Mouse (Mus musculus) stomach, embryonic 16.5 days (tissue): Measurements from ENCODE around the gene Eif3m. TPM values are rescaled to one million over a fixed set of nuclear protein-coding genes. Genes with fewer than 3 reads are reported as not detected.

Experiments used
- ATAC-seq: fragments of 200-750 bp; cut with Nextera tagmentation; 2 replicates; pipeline ENCODE4 v1.8.0; 2017; ENCODE audit warnings: moderate number of reproducible peaks, moderate TSS enrichment; ENCODE audit not compliant: insufficient read depth, low FRiP score
- H3K27ac ChIP-seq: fragments of 300-500 bp; sonication (generic); 2 replicates; pipeline ENCODE4 v1.5.1; 2014; ENCODE audit warnings: low read length
- H3K27me3 ChIP-seq: fragments of 300-500 bp; sonication (generic); 2 replicates; pipeline ENCODE4 v1.6.1; 2014; ENCODE audit warnings: low read length, control low read depth, mixed read lengths; ENCODE audit not compliant: control insufficient read depth, insufficient read depth
- H3K36me3 ChIP-seq: fragments of 300-500 bp; sonication (generic); 2 replicates; pipeline ENCODE4 v1.6.1; 2014; ENCODE audit warnings: low read length; ENCODE audit not compliant: control insufficient read depth, insufficient read depth
- H3K4me1 ChIP-seq: fragments of 300-500 bp; sonication (generic); 2 replicates; pipeline ENCODE4 v1.6.1; 2014; ENCODE audit warnings: low read length, control low read depth, mixed read lengths; ENCODE audit not compliant: control insufficient read depth, insufficient read depth
- H3K4me2 ChIP-seq: fragments of 300-500 bp; sonication (generic); 2 replicates; pipeline ENCODE4 v1.6.1; 2014; ENCODE audit warnings: low read depth, low read length, mixed read lengths
- H3K4me3 ChIP-seq: fragments of 300-500 bp; sonication (generic); replicated peaks from 2 replicates; pipeline ENCODE4 v1.5.1; 2014; ENCODE audit warnings: mild to moderate bottlenecking, low read length
- H3K9ac ChIP-seq: fragments of 300-500 bp; sonication (generic); 2 replicates; pipeline ENCODE4 v1.6.1; 2014; ENCODE audit warnings: low read length
- H3K9me3 ChIP-seq: fragments of 300-500 bp; sonication (generic); replicated peaks from 2 replicates; pipeline ENCODE4 v1.6.1; 2016; ENCODE audit warnings: low read length, control low read depth; ENCODE audit not compliant: control insufficient read depth
- WGBS: fragments of 180-500 bp; shearing (Covaris S2); extraction: QIAGEN DNeasy Blood & Tissue Kit; methylation state at CpG from one replicate; pipeline ENCODE4 v1.1.7; 2014; 5-methylcytosine and 5-hydroxymethylcytosine counted together
- polyA plus RNA-seq: library from polyadenylated mRNA; unstranded; fragments of >200 nt; fragmentation: Nextera tagmentation; extraction: Ambion mirVana; gene quantifications from 2 replicates; pipeline ENCODE4 v1.2.1, GENCODE M21; 2015

Gene Eif3m
- polyA plus RNA-seq, result 233 and 234 TPM in 2 replicates

DNA sequence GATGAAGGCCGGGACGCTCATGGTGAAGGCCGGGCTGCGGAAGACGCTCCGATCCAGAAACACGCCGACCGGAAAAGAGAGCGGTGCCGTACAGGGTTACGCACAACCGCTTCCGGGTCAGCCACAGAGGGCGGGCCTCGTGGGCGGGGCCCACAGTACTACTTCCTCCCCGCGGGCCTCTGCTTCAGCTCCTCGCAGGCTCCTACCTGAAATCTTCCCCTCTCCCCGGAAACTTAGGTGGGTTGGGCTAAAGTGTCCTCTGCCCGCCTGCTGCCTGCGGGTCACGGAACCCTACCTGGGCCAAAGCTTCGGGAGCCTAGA, at the start of gene Eif3m:
Eif3m (minus strand) TSS at position 114 of the 321 bp plus-strand sequence.
- peaks cover 14% of the 10 kb centered on the region; the same call in 1 of the 2 replicates for H3K36me3 ChIP-seq
- peak within 1 kb of the TSS; percentile 69 for H3K4me2 ChIP-seq
- no peaks in the 10 kb centered on the region for H3K27me3 ChIP-seq
- H3K9me3 ChIP-seq, result no peaks in the 10 kb centered on the region
- peak within 1 kb of the TSS; percentile 95 for H3K9ac ChIP-seq
- peaks cover 3% of the 10 kb centered on the region; the same call in 1 of the 2 replicates for H3K4me1 ChIP-seq
- WGBS, result 0% methylated on average over 25 of the region's 25 CpGs
- H3K4me3 ChIP-seq, result peak within 1 kb of the TSS; percentile 88
- ATAC-seq, result peak; percentile 100
- peak within 1 kb of the TSS; percentile 66 for H3K27ac ChIP-seq

DNA sequence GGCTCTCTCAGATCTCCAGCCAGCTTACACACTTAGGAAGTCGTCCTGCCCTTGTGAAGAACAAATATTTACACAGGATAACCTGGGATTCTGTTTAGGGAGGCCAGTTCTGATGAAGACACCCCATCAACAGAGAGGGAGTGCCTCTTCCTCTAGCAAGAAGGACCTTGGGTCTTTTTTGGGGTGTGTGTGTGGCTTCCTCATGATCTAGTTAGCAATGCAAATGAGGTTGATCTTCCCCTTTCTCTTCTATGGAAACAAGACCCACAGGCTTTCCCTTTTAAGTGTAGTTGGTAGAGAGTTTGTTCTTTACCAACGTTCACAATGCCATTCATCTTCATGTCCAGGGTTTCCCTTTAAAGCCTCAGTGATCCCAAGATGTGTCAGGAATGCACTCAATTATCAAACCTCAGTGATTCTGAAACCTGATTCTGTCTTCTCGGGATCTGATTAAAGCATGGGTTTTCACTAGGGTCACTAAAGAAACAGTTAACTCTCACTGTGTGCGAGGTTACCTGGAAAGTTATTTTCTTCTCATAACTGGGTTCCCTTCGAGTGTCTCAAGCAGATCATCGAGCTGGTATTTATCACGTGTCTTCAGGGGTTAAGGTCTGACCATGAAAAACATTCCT, 46.0 kb upstream of the Eif3m start:
- Histone ChIP-seq H3K27me3 (no peaks in the 10 kb centered on the region), H3K9ac (no peak overlapping the region), H3K4me1 (0 out of 2 replicates have a peak, but pooled peaks cover 6% of the 10 kb centered on the region), H3K9me3 (no peaks in the 10 kb centered on the region), H3K27ac (no peak overlapping the region), H3K36me3 (no peaks in the 10 kb centered on the region), H3K4me2 (no peak overlapping the region), H3K4me3 (no peak overlapping the region)
- ATAC-seq, result no peak
- 49% methylated on average over 7 of the region's 7 CpGs for WGBS

DNA sequence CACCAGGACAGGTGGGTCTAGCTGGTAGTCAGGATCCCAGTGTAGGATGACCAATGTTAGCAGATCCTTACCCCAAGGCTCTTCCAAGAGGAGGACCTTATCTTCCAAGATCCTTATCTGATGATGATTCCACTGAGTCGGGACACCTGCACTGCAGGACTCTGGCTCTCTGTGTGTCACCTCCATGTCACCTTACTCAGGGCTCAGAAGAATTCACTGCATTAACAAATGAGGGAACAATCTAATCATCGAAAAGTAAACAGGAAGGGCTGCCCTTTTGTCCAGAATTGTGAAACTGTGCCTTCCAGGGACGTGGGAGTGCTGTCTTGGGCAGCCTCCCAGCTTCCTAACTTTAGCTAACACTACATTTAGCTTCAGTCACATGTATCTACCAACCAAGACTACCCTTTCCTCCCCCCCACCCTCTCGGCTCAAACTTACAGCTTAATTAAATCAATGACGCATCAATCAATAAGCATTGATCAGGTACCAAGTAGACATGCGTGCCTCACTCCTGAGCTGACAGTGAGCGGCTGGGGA, 41.8 kb upstream of the Eif3m start:
- H3K4me2 ChIP-seq, result no peak overlapping the region
- WGBS, result 37% methylated on average over 7 of the region's 7 CpGs
- no peak overlapping the region for H3K27ac ChIP-seq
- no peaks in the 10 kb centered on the region for H3K36me3 ChIP-seq
- no peaks in the 10 kb centered on the region for H3K27me3 ChIP-seq
- no peak overlapping the region for H3K4me3 ChIP-seq
- H3K4me1 ChIP-seq, result 0 out of 2 replicates have a peak, but pooled peaks cover 6% of the 10 kb centered on the region
- peak; percentile 44; the same call in 1 of the 2 replicates for ATAC-seq
- H3K9ac ChIP-seq, result no peak overlapping the region
- no peaks in the 10 kb centered on the region for H3K9me3 ChIP-seq

DNA sequence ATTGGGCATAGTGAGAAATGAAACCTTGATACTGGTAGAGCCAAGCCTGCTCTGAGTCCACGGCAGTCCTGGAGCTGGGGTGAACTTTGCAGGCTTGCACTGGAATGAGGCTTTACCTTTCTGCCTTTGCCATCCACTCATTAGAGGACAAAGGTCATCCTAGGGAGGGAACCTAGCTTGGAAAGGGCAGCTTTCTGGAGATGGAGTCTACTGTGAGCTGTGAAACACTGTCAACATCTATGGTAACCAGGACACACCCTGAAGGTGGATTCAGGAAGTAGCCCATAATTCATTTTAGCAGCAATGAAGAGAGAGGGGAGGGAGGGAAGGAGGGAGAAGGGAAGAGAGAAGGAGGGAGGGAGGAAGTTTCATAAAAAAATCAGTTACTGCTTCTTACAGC, 38.6 kb upstream of the Eif3m start:
- Histone ChIP-seq H3K9ac (no peak overlapping the region), H3K27ac (no peak overlapping the region), H3K4me1 (0 out of 2 replicates have a peak, but pooled peaks cover 6% of the 10 kb centered on the region), H3K36me3 (no peaks in the 10 kb centered on the region), H3K4me2 (no peak overlapping the region), H3K9me3 (no peaks in the 10 kb centered on the region), H3K27me3 (no peaks in the 10 kb centered on the region), H3K4me3 (no peak overlapping the region)
- ATAC-seq, result no peak
- 48% methylated on average over 1 of the region's 1 CpGs for WGBS

DNA sequence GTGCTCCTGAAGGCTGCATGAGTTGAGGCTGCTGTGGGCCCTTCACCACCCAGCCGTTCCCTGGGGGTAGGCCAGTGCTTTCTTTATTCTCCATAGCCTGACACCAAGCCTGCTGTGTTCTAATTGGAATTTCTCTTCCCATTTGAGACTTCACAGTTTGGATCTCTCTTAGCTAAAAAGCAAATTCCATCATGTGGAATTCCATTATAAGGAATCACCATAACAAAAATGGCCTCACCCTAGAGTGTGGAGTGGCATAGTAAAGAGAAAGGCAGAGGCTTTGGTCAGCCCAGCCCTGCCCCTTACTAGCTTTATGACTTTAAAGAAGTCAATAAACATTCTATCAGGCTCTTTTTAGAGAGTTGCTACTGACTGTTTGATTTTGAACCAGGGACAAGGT, 31.4 kb upstream of the Eif3m start:
- Histone ChIP-seq H3K4me2 (no peak overlapping the region), H3K27me3 (no peaks in the 10 kb centered on the region), H3K27ac (no peak overlapping the region), H3K36me3 (no peaks in the 10 kb centered on the region), H3K4me3 (no peak overlapping the region), H3K4me1 (no peaks in the 10 kb centered on the region), H3K9me3 (no peaks in the 10 kb centered on the region), H3K9ac (no peak overlapping the region)
- 50% methylated on average over 1 of the region's 1 CpGs for WGBS
- ATAC-seq, result no peak

DNA sequence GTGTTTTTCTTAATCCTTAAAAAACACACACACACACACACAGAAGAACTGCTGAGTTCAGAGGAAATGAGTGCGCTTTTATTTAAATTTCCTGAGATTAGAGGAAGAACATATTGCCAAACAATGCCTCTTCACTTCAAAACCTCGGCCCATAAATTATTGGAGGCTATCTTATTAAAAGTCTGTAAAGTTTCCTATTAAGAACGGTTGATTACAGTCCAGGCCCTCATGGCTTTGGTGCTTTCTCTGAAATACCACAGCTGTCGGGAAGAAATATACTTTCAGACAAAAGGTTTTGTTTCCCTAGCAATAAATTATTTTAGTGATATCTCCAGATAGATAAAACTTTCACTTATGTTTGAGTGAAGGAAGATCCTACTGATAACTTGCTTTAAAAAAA, 26.3 kb upstream of the Eif3m start:
- H3K4me1 ChIP-seq, result no peaks in the 10 kb centered on the region
- H3K4me2 ChIP-seq, result no peak overlapping the region
- 33% methylated on average over 4 of the region's 4 CpGs for WGBS
- no peak overlapping the region for H3K27ac ChIP-seq
- no peak overlapping the region for H3K9ac ChIP-seq
- H3K36me3 ChIP-seq, result no peaks in the 10 kb centered on the region
- ATAC-seq, result no peak
- H3K4me3 ChIP-seq, result no peak overlapping the region
- H3K27me3 ChIP-seq, result no peaks in the 10 kb centered on the region
- no peaks in the 10 kb centered on the region for H3K9me3 ChIP-seq

DNA sequence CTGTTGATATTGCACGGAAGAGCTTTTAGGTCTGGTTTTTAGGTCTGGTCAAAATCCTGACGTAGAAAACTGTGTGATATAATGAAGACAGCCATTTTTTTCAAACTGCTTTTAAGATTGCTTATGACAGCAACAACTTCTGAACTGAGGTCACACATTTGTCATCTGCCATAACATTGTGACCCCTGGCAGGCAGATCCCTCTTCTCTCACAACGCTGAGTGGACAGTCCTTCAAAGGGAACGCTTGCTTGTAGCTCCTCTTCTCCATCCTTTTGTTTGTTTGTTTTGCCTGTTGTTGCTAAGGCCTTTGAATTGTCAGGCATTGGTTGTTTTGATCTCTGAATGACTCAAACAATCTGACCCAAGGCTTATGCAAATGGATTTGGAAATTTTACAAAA, 24.0 kb upstream of the Eif3m start:
- Histone ChIP-seq H3K4me2 (no peak overlapping the region), H3K4me3 (no peak overlapping the region), H3K4me1 (no peaks in the 10 kb centered on the region), H3K27me3 (no peaks in the 10 kb centered on the region), H3K9me3 (no peaks in the 10 kb centered on the region), H3K9ac (no peak overlapping the region), H3K36me3 (no peaks in the 10 kb centered on the region), H3K27ac (no peak overlapping the region)
- ATAC-seq, result no peak
- 66% methylated on average over 4 of the region's 4 CpGs for WGBS

DNA sequence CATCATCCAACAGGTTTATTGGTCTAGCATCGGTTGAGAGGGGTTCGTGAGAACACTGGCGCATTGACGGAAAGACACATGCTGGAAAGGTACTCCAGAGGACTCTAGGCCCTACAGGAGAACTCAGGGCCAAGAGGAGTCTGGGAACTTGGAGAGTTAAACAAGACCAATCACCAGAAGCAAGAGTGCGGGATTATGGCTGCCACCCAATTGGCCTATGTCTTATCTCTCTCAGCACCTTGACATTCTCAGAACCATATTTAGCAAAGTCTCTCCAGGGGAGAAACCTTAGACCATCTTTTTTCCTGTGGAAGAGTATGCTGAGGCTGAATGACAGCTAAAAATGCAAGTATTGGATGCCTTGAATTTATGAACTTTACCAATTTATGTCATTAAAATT, 22.0 kb upstream of the Eif3m start:
- Histone ChIP-seq H3K27ac (no peak overlapping the region), H3K27me3 (no peaks in the 10 kb centered on the region), H3K36me3 (no peaks in the 10 kb centered on the region), H3K4me1 (no peaks in the 10 kb centered on the region), H3K9ac (no peak overlapping the region), H3K4me3 (no peak overlapping the region), H3K4me2 (no peak overlapping the region), H3K9me3 (no peaks in the 10 kb centered on the region)
- 88% methylated on average over 5 of the region's 5 CpGs for WGBS
- ATAC-seq, result no peak

DNA sequence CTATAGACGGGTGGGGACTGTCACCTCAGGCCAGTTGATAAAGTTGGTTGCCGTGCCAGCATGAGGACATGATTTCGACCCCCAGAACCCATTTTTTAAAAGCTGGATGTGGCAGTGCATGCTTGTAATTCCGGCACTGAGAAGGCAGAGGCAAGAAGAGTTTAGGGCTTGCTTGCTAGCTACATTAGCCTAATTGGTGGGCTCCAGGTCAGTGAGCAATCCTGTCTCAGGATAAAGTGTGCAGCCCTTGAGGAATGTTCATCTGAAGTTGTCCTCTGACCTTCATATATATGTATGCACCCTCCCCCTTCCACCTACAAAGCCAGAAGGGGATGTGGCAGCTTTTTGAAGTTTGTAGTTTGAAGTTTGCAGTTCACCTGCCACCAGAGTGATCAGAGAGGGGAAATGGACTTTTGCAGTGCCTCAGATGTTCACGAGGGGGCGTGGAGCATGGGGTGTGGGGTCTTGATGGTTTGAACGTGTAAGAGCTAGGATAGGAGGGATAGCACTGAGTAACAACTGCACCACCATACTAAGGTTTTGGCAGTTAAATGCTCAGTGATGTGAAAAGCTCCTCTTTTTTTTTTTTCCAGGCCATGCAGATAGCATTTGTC, 21.2 kb upstream of the Eif3m start:
- 69% methylated on average over 7 of the region's 7 CpGs for WGBS
- H3K9me3 ChIP-seq, result no peaks in the 10 kb centered on the region
- no peaks in the 10 kb centered on the region for H3K36me3 ChIP-seq
- no peak overlapping the region for H3K4me3 ChIP-seq
- H3K4me1 ChIP-seq, result no peaks in the 10 kb centered on the region
- ATAC-seq, result no peak
- H3K9ac ChIP-seq, result no peak overlapping the region
- no peaks in the 10 kb centered on the region for H3K27me3 ChIP-seq
- H3K27ac ChIP-seq, result no peak overlapping the region
- no peak overlapping the region for H3K4me2 ChIP-seq
